Mouse (Mus musculus) liver, embryonic 16.5 days (tissue): ENCODE measurements around the gene Impdh2. TPM values are rescaled to one million over a fixed set of nuclear protein-coding genes. Genes with fewer than 3 reads are reported as not detected.

Experiments
- ATAC-seq: fragments of 200-750 bp; cut with Nextera tagmentation; 2 replicates; pipeline ENCODE4 v1.8.0; 2017; ENCODE audit warnings: low read depth, mild to moderate bottlenecking, moderate number of reproducible peaks, moderate library complexity
- H3K27ac ChIP-seq: fragments of 300-500 bp; sonication (generic); 2 replicates; pipeline ENCODE4 v1.5.1; 2014; ENCODE audit warnings: mild to moderate bottlenecking, low read length
- H3K27me3 ChIP-seq: fragments of 300-500 bp; sonication (generic); 2 replicates; pipeline ENCODE4 v1.6.1; 2014; ENCODE audit warnings: low read depth, low read length, mixed read lengths; ENCODE audit not compliant: control insufficient read depth, insufficient read depth
- H3K36me3 ChIP-seq: fragments of 300-500 bp; sonication (generic); 2 replicates; pipeline ENCODE4 v1.6.1; 2014; ENCODE audit warnings: mild to moderate bottlenecking; ENCODE audit not compliant: control insufficient read depth, insufficient read depth
- H3K4me1 ChIP-seq: fragments of 300-500 bp; sonication (generic); 2 replicates; pipeline ENCODE4 v1.6.1; 2014; ENCODE audit warnings: low read depth, low read length, mixed read lengths; ENCODE audit not compliant: control insufficient read depth
- H3K4me2 ChIP-seq: fragments of 300-500 bp; sonication (generic); 2 replicates; pipeline ENCODE4 v1.6.1; 2014; ENCODE audit warnings: low read depth, low read length, mixed read lengths
- H3K4me3 ChIP-seq: fragments of 300-500 bp; sonication (generic); 2 replicates; pipeline ENCODE4 v1.5.1; 2014; ENCODE audit warnings: low read depth, mild to moderate bottlenecking, low read length
- H3K9ac ChIP-seq: fragments of 300-500 bp; sonication (generic); 2 replicates; pipeline ENCODE4 v1.6.1; 2014; ENCODE audit warnings: low read depth, low read length
- H3K9me3 ChIP-seq: fragments of 300-500 bp; sonication (generic); replicated peaks from 2 replicates; pipeline ENCODE4 v1.6.1; 2016; ENCODE audit warnings: low read length; ENCODE audit not compliant: control insufficient read depth
- WGBS: fragments of 180-500 bp; shearing (Covaris S2); extraction: QIAGEN DNeasy Blood & Tissue Kit; methylation state at CpG from one replicate; pipeline ENCODE4 v1.1.7; 2014; ENCODE audit not compliant: insufficient replicate concordance; 5-methylcytosine and 5-hydroxymethylcytosine counted together
- polyA plus RNA-seq: library from polyadenylated mRNA; unstranded; fragments of >200 nt; fragmentation: Nextera tagmentation; extraction: Ambion mirVana; gene quantifications from 2 replicates; pipeline ENCODE4 v1.2.1, GENCODE M21; 2015

The Impdh2 gene
- polyA plus RNA-seq, 1 experiment from 2014 or later, result 80.0 TPM

DNA sequence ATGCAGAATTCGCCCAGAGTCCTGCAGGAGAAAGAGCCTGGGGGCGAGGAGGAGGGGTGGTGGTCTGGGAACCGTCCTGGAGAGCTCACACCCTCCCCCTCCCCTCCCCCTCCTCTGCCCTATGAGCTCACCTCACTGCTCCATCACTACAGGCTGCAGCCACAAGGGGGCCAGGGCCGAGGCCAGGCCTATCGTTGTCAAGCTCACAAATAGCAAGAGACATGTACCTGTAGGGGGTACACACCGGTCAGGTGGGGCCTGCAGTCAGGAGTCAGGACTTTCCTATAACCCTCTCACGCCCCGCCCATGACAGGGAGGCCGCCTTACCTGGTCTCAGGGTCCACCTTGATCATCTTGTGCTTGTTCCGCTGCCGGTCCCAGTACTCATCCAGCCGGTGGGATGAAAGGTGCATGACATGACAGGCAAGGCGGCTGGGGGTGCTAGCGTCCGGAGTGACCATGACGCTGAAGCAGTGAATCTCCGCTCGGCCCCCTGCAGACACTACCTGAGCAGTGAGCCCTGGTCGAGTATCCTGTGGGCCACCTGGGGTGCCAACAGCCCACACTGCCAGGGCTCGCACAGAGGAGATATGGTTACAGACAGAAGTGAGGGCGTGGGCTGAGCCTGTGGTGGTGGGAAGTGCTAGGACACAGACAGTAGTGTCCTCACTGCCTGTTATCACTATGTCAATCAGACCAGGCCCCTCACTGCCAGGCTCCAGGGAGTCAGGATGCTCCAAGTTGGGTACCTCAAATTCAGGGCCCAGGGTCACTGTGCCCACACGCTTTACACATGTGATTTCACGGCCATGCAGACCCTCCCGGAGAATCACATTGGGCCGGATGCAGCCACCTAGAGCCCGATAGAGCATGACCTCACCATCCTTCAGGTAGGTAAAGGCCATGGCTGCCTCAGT lies 13.9 kb downstream of the Impdh2 start:
- no peak overlapping the region for H3K9ac ChIP-seq
- H3K36me3 ChIP-seq, result peaks cover 7% of the 10 kb centered on the region
- no peaks in the 10 kb centered on the region for H3K27me3 ChIP-seq
- peaks cover 28% of the 10 kb centered on the region for H3K4me1 ChIP-seq
- 62% methylated on average over 26 of the region's 26 CpGs for WGBS
- H3K27ac ChIP-seq, result no peak overlapping the region
- H3K4me2 ChIP-seq, result no peak overlapping the region
- ATAC-seq, result no peak
- H3K4me3 ChIP-seq, result no peak overlapping the region
- H3K9me3 ChIP-seq, result no peaks in the 10 kb centered on the region

- no peak overlapping the region for H3K4me2 ChIP-seq
- H3K9ac ChIP-seq, result no peak overlapping the region
- H3K36me3 ChIP-seq, result peaks cover 7% of the 10 kb centered on the region
- H3K27me3 ChIP-seq, result no peaks in the 10 kb centered on the region
- H3K4me1 ChIP-seq, result peaks cover 27% of the 10 kb centered on the region
- no peak for ATAC-seq
- H3K27ac ChIP-seq, result no peak overlapping the region
- WGBS, result 69% methylated on average over 12 of the region's 12 CpGs
- H3K9me3 ChIP-seq, result no peaks in the 10 kb centered on the region
- H3K4me3 ChIP-seq, result no peak overlapping the region
Measured at GRCm38 (mm10) chr9:108574921-108575320, 14.8 kb downstream of the Impdh2 start.

DNA sequence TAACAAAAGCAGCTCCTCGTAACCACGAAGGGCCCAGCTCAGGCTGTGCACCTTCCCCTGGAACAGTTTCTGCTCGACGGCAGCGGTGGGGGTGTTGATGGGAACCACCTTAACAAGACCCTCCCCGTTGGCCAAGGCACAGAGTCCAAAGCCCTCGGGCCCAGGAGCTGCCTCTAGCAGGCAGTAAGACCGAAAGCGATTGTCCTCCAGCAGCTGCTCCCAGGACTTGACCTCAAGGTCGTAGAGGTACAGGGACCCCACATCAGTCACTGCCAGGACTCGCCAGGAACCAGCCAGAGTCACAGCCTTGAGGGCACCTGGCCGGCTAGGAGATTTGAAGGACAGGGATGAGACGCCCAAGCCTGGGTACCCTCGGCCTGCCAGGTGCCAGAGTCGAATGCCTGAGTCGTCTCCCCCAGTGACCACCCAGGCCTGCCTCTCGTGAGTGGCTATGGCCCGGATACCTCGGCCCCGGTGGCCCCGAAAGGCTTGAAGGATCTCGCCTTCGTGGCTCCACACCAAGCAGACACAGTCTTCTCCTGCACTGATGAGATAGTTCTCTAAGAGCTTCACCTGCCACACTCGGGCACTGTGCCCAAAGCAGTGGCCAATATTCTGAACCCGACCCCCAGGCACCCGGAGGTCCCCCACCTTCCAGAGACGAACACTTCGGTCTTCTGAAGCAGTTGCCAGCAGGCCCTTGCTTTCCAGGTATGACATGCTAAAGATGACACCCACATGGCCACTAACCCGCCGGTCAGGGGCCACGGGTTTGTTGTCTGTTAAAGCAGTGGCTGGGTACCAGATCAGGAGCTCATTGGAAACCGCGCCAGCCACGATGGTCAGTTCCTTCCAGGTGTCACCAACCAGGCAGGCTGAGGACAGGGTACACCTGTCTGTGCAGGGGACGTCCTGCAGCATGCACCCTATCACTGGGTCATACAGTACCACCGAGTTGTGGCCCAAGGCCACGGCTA lies 15.5 kb downstream of the Impdh2 start:
- Histone ChIP-seq H3K4me2 (no peak overlapping the region), H3K9me3 (no peaks in the 10 kb centered on the region), H3K4me3 (no peak overlapping the region), H3K27ac (no peak overlapping the region), H3K9ac (no peak overlapping the region), H3K4me1 (peaks cover 20% of the 10 kb centered on the region), H3K27me3 (no peaks in the 10 kb centered on the region), H3K36me3 (peaks cover 7% of the 10 kb centered on the region)
- 80% methylated on average over 37 of the region's 37 CpGs for WGBS
- no peak for ATAC-seq

DNA sequence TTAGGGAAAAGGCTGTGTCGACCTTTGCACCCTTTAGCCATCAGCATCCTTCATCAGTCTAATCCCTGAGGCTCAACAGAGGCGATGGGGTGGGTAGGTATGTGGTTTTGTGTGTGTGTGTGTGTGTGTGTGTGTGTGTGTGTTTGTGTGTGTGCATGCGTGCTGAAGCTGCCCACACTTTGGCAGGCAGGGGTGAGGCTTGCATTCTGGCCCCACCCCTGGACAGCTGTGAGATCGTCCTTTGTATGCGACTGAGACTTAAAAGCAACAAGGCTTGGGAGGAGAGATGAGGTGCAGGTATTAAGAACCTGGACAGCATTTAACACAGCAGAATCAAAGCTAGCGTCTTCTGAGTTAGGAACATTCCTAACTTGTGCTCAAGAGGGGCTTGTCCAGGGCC lies 16.9 kb downstream of the Impdh2 start:
- Histone ChIP-seq H3K4me1 (peaks cover 17% of the 10 kb centered on the region), H3K4me2 (no peak overlapping the region), H3K27me3 (no peaks in the 10 kb centered on the region), H3K9ac (no peak overlapping the region), H3K4me3 (no peak overlapping the region), H3K9me3 (no peaks in the 10 kb centered on the region), H3K27ac (no peak overlapping the region), H3K36me3 (peaks cover 7% of the 10 kb centered on the region)
- no peak for ATAC-seq
- 56% methylated on average over 6 of the region's 6 CpGs for WGBS

- H3K36me3 ChIP-seq, result 0 out of 2 replicates have a peak, but pooled peaks cover 2% of the 10 kb centered on the region
- H3K4me2 ChIP-seq, result peak overlapping the region; percentile 96
- peak overlapping the region; percentile 78 for H3K9ac ChIP-seq
- ATAC-seq, result 0 out of 2 replicates have a peak, but pooled peaks have one; percentile 5
- H3K27me3 ChIP-seq, result no peaks in the 10 kb centered on the region
- H3K4me1 ChIP-seq, result peaks cover 17% of the 10 kb centered on the region
- peak overlapping the region; percentile 67 for H3K27ac ChIP-seq
- H3K4me3 ChIP-seq, result peak overlapping the region; percentile 78
- no peaks in the 10 kb centered on the region for H3K9me3 ChIP-seq
- WGBS, result under 1% methylated on average over 24 of the region's 24 CpGs
Measured at GRCm38 (mm10) chr9:108577934-108578544, 18.0 kb downstream of the Impdh2 start.

DNA sequence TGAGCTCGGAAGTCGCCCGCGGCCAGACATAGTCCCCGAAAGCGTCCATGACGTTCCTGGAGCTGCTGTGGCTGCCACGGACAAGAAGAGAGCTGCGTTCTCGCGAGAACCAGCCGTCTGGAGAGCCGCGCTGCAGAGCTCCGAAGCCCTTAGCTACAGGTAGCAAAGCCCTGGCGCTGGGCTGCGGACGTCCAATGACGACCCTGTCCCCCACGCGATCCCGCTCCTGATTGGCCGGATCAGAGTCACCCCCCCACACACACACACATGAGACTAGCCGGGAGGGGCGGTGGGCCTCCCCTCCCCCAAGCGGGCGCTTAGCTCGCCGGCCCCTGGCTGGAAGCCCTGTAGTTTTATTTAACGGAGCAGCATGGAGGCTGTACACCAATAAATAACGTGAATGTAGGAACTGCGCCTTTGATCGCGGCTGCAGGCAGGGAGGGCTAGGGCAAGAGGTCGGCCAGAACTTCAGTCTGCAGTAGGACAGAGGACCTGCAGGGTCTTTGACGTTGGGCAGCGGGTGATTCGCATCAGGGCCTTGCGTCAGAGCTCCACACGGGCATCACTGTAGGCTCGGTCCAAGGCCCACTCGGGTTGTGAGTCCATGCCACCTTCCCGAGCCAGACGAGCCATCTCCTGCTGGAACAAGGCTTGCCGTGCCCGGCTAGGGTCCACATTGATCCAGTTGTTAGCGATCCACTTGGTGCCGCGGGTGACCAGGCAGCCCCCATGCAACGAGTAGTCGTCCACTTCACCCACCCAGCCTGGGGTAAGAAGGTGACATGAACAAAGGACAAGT lies 18.7 kb downstream of the Impdh2 start, which contains the start of gene Wdr6:
TSS of gene Wdr6 (minus strand) at position 195 of the 799 bp plus-strand sequence.
- Histone ChIP-seq H3K4me3 (peak within 1 kb of the TSS; percentile 78), H3K4me2 (peak within 1 kb of the TSS; percentile 96), H3K4me1 (peaks cover 17% of the 10 kb centered on the region), H3K9me3 (no peaks in the 10 kb centered on the region), H3K27me3 (no peaks in the 10 kb centered on the region), H3K36me3 (no peaks in the 10 kb centered on the region), H3K27ac (peak within 1 kb of the TSS; percentile 67), H3K9ac (peak within 1 kb of the TSS; percentile 78)
- ATAC-seq, result peak; percentile 95
- 5% methylated on average over 51 of the region's 51 CpGs for WGBS

DNA sequence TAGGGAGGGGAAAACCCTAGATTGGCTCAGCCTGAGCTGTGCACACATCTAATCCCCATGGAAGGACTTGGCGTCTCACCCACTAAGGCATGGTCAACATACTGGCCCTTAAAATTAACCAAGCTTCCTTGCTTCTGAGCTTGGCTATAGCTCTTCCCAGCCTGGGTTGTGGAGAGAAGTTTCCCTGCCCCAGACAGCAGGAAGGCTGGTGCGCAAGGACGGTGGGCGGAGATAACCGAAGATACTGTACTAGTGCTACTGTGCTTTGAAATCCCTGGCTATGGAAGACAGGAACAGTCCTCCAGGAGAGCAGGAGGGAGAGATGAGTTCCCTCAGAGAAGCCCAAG lies 19.2 kb downstream of the Impdh2 start:
- no peak overlapping the region for H3K27ac ChIP-seq

DNA sequence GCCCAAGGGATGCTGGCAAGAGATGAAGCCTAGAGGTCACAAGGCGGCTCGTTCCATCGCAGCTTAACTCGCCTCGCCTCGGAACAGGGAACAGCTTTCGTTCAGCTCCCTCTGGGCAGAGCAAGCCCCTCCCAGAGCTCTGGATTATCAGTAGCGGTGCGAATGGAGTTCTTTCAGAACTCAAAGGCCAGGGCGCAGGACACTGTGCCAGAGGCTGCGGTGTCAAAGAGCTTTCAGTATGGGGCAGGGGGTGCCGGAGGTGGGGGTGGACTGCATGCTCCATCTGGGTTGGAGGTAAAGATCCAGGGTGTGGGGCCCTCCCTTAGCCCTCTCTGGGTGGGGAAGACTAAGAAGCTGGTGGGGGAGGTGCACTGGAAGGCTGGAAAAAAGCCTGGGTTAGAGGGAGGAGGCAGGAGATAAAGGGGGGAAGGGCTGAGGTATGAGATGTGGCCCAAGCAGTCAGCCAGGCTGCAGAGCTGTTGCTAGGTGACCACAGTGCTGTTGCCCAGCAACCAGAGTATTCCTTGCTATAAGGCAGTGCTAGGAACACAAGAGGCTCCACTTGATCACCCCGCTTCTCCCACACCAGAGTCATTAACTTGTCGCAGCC lies 27.6 kb downstream of the Impdh2 start:
- no peak for ATAC-seq

More for the DNA sequence above, 19.2 kb downstream of the Impdh2 start:
- WGBS, result 63% methylated on average over 5 of the region's 5 CpGs
- Histone ChIP-seq H3K4me1 (peaks cover 17% of the 10 kb centered on the region), H3K4me2 (peak overlapping the region; percentile 96), H3K36me3 (no peaks in the 10 kb centered on the region), H3K9ac (peak overlapping the region; percentile 78; the same call in 1 of the 2 replicates), H3K27me3 (no peaks in the 10 kb centered on the region), H3K4me3 (peak overlapping the region; percentile 78), H3K9me3 (no peaks in the 10 kb centered on the region)
- ATAC-seq, result no peak

More for the DNA sequence above, 27.6 kb downstream of the Impdh2 start:
- Histone ChIP-seq H3K4me2 (no peak overlapping the region), H3K9me3 (no peaks in the 10 kb centered on the region), H3K9ac (no peak overlapping the region), H3K36me3 (no peaks in the 10 kb centered on the region), H3K27ac (no peak overlapping the region), H3K4me1 (peaks cover 3% of the 10 kb centered on the region), H3K4me3 (no peak overlapping the region), H3K27me3 (no peaks in the 10 kb centered on the region)
- 42% methylated on average over 14 of the region's 14 CpGs for WGBS
